Mouse (Mus musculus) urinary bladder, adult 18-20 months (tissue): ENCODE results near the gene Hoxb5.

Experiments
- DNase-seq, 2 experiments: peaks; one replicate each; pipeline ENCODE4 v3.0.0; 2022; ENCODE audit warnings: low spot score in 2 of 2, mixed read lengths in 2 of 2

The Hoxb5 gene

DNA sequence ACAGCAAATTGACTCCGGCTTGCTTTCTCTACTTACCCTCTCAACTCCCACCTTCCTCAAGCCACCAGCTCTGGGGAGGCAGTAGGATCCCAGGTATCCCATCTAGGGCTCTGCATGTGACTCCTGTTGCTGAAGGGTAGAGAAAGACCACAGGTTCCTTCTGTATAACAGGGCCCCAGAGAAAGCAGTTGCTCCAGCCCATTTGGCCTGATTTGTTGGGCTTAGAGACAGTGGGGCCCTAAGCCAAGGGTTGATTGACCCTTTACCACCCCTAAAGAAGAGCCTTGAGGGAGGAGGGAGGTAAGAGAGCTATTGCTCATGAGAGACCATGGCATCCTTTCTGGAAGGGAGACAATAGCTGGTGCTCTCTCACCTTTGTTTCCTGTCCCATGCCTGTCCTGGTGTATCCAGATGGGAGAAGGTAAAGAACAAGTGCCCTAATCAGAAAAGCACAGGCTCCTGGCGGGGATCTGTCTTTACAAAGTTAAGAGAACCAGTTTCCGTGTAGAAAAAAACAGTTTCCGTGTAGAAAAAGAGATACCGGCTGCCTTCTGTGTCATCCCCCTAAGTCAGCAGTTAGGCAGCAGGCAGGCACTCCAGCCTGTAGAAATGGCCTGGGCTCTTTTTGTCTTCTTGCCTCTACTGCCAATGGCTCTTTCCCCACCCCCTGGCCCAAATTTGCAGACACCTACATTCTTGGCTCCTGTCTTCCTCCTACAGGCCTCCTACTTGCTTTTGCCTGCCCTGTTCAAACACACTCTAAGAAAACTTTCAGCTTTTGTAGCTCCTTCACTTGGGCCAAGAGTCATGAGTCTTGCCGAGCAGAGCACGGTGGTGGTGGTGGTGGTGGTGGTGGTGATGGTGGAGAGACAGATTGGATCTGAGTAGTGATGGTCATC lies 36.1 kb downstream of the Hoxb5 start:
- DNase-seq: no peak

DNA sequence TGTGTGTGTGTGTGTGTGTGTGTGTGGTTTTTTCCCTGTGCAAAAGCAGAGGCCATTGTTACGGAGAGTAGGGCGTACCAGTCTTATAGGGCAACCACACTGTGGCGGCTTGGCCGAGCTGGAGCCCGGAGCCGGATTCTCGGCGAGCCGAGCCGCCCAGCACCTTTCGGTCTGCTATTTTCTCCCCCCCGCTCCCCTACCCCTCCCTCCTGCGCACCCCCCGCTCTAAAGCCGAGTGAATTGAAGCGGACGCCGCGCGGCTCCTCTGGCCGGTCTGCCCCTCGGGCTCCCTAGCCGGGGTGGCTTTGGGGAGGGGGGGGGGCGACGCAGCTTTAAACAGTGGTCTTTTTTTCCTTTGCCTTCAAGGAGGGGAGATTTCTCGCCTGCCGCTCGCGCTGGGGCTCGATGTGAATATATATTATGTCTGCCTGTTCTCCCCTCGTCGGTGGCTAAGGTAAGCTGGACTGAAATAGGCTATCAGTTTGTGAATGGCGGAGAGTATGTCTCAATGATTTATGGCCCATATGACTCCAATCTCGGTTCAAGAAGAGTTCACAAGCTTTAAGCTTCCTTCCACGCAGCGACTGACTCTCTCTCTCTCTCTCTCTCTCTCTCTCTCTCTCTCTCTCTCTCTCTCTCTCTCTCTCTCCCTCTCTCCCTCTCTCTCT lies 37.7 kb downstream of the Hoxb5 start:
- no peak for DNase-seq

DNA sequence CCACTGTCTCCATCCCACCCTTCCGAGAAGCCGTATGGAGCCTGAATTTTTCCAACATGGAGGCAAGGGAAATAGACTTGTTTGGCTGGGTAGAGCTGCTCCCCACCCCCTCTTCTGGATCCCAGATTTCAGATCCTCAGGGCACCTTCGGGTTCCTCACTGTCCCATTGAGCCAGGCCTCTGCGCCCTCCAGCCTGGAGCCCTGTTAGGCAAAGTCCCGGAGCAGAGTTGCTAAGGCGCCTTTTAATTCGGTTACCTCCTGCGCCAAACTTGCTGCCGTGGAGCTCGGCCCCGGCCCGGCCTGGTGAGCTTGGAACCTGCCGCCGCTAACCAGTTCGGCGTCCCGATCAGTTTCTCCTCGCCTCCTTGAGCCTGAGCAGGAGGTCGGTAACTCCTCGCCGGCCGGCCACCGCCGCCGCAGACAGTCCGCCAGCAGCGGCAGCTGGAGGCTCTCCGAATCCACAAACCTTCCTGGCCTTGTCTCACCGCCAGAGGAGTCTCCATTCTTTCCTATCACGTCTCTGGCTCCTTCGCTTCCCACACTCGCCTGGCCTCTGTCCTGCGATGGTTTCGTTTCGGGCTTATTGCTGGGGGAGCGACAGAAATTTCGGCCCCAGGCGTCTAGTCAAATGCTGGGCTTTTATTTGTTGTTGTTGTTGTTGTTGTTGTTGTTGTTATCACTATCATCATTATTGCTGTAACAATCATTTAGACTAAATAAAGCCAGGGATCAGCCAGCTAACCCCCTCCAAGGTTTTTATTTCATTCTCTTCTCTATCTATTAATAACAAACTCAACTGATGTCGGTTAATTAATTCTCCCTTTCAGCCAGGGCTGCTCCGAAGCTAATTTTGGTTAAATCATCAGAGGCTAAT lies 38.8 kb downstream of the Hoxb5 start:
- DNase-seq: no peak

DNA sequence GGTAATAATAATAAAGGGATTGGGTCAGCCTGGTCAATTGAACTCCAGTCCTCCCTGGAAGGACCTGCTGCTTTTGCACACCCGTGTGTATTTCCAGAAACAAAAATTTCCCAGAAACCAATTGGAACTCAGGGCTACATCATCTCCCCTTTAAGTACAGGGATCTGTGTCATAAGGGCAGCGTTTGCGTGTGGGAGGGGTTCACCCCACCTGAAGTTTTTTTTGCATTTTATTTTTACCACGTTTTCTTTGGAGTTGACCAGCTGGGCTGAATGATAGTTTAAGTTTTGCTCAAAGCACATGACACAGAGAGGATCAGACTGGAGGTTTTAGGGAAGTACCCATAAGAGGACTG lies 39.4 kb downstream of the Hoxb5 start:
- DNase-seq: no peak

DNA sequence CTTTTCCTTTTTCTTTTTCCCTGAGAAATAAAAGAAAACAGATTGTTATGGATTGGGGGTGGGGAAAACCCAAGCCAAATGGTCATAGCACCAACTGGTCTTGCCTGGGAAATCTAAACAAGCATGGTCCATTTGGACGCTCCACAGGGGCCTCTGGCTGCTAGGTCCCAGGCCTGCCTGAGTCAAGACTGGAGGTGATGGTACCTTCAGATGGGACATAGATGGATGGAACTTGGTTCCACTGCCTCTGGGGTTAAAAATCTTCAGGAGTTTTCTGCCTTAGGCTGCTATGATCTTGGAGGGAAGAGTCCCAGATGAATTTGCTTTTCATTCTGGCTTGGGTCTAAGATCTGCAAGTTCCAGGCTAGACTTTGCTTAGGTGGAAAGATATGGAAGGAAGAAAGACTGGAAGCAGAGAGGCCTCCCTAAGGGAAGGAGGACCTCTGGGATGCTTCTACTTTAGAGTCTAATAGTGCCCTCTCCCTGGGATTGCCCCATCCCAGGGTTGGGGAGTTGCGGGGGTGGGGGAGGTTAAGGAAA lies 40.1 kb downstream of the Hoxb5 start:
- no peak for DNase-seq

DNA sequence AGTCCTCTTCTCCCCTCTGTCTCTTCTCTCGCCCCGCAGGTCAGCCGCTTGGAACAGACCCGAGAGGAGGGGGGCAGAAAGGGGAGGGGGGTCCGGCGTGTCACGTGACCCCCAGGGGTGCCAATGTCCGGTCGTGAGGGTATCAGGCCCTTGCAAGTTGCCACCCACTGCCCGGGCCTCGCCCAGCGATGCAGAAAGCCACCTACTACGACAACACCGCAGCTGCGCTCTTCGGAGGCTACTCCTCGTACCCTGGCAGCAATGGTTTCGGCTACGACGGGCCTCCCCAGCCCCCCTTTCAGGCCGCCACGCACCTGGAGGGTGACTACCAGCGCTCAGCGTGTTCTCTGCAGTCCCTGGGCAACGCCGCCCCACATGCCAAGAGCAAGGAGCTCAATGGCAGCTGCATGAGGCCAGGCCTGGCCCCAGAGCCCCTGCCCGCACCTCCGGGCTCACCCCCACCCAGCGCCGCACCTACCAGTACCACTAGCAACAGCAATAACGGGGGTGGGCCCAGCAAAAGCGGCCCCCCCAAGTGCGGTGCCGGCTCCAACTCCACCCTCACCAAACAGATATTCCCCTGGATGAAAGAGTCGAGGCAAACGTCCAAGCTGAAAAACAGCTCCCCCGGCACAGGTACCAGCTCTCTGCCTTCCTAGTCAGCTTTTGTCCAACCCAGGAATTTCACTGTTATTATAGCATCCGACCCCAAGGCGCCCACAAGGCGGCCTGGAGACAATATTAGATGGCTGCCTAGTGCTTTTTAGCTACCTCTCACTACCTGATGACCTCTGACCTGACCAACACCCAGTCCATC lies 41.1 kb downstream of the Hoxb5 start:
- no peak for DNase-seq

DNA sequence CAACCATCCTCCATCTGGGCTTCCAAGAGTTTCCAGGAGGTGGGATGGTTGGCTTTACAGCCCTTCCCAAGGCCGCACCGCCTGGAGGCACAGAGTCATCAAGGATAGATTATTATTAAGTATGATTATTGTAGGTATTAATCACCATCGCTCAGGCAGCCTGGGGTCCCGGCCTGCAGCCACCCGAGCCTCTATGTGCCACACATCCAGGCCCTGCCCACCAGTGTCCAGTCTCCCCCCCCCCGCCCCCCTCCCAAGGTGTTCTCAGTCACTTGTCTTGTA lies 41.7 kb downstream of the Hoxb5 start:
- DNase-seq: no peak

DNA sequence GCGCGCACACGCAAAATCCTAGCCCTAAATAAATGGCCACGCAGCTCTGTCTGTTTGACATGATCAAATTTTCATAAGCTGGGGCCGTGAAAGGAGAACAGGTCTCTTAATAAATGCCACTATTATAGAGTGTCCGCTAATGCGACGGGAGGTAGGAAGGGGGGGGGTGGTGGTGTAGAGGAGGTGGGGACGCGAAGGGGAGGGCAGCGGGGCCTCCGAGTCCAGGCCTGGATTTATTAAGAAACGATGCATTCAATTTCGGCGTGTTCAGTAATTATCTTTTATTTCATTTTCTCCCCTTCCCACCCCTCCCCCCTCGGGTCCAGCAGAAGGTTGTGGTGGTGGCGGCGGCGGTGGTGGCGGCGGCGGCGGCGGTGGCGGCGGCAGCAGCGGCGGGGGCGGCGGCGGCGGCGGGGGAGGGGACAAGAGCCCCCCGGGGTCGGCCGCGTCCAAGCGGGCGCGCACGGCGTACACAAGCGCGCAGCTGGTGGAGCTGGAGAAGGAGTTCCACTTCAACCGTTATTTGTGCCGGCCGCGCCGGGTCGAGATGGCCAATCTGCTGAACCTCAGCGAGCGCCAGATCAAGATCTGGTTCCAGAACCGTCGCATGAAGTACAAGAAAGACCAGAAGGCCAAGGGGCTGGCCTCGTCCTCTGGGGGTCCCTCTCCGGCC lies 42.2 kb downstream of the Hoxb5 start:
- no peak for DNase-seq

DNA sequence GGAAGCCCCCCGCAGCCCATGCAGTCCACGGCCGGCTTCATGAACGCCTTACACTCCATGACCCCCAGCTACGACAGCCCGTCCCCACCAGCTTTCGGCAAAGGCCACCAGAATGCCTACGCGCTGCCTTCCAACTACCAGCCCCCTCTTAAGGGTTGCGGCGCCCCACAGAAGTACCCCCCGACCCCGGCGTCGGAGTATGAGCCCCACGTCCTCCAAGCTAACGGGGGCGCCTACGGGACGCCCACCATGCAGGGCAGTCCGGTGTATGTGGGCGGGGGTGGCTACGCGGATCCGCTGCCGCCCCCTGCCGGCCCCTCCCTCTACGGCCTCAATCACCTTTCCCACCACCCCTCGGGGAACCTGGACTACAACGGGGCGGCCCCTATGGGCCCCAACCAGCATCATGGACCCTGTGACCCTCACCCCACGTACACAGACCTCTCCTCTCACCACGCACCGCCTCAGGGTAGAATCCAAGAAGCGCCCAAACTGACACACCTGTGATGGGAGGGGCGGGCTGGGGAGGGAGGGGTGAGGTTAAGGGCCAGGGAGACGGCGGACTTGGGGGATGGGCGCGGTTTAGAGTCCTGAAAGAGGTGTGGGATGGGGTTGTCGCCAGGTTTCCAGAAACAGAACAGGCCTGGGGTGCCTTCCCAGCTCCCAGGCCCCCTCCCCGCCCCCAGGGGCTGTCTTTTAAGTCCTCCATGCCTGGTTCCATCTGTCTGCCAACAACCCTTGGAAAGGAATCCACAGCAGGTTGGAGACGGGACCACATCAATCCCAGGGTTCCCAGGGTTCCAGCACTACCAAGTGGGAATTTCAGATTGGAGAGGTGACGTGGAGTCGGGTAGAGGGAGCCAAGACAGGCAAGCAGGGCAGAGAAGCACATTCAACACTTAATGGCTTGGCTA lies 43.0 kb downstream of the Hoxb5 start:
- no peak for DNase-seq

DNA sequence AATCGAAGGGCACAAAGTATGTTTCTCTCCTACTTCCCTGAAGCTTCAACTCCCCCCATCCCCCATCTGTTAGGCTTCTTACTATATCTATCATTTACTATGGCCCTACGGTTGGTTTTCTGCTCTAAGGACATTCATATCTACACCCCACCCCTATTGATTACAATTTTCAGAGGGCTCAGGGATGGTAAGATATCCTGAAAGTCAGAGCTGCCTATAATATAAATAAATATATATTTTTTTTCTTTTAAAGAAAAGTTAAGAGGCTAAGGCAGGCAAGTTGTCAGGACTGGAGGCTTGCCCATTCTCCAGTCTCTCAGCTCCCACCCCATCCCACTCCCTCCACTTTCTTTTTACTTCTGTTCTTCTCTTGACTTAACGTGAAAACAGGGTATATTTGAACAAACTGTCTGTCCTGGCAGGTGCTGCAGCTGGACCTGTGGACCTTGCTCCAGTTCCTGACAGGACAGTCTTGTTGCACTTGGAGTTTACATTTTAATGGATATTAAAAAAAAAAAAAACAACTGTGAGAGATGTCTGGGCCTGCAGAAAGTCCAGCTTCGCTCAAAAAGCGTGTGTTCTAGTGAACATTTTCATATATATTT lies 43.9 kb downstream of the Hoxb5 start:
- DNase-seq: no peak

DNA sequence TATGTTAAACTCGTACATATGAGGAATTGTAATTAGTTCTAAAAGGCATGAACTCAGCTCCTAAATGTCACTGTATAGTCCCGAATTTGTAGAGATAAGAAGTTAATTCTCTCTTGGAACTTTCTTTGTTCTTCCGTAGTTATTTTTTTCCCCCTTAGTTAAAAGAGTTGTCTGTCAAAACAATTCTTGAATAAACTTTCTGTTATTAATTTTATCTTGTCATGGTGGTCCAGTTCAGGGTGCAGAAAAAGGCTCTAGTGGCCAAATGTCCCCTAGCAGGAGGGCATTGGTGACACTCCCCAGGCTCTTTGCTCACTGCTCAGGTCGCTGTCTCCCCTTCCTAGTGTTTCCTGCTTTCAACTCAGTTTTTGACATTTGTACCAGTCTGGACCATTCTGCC lies 44.6 kb downstream of the Hoxb5 start:
- DNase-seq: no peak

DNA sequence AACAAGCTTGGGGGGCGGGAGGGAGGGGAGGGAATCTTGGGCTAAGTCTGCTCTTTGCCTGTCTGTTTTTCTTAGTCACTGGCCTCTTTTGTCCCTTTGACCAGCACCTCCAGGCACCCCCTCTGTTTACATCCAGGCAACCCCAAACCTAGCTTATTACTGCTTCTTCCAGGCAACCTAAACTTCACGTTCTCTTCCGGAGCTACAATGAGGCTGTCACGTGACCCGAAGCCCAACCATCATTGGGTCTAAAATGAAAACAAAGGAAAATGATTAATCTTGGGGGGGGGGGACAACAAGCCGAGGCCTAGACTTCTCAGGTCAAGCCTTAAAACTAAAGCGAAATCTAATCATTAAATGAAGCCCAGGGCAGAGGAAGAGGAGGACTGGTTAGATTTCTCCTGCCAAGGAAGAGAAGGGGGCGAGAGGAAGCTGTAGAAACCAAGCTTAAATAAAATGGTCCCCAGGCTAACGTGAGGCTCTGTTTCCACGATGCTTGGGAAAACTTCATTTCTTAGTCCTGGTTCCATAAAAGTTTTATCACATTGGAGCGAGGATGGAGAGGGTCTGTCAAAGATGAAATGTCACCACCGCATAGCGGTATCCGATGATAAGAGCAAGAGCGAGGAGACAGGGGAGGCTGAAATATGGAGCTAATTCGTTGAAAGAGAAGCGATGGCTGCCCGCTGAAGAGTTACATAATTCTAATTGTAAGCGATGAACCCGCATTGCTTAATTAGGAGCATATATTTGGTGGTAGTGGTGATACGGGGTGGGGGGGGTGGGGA lies 45.2 kb downstream of the Hoxb5 start:
- DNase-seq: no peak

DNA sequence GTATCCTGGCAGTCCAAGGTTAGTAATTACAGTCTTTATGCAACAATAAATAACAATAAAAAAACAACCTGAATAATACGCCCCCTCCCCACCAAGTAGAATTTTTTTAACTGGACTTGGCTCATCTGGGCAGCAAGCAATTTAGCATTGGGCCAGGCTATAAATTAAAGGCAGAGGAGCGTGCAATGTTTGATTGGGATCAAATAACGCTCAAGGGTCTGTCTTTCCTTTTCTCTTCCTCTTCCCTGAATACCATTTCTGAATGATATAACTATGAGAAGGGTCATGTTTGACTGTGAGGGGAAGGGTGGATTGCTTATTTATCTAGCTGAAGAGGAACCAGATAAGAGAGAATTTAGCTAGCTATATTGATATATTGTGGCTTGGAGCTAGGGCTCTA lies 45.9 kb downstream of the Hoxb5 start:
- DNase-seq: no peak

DNA sequence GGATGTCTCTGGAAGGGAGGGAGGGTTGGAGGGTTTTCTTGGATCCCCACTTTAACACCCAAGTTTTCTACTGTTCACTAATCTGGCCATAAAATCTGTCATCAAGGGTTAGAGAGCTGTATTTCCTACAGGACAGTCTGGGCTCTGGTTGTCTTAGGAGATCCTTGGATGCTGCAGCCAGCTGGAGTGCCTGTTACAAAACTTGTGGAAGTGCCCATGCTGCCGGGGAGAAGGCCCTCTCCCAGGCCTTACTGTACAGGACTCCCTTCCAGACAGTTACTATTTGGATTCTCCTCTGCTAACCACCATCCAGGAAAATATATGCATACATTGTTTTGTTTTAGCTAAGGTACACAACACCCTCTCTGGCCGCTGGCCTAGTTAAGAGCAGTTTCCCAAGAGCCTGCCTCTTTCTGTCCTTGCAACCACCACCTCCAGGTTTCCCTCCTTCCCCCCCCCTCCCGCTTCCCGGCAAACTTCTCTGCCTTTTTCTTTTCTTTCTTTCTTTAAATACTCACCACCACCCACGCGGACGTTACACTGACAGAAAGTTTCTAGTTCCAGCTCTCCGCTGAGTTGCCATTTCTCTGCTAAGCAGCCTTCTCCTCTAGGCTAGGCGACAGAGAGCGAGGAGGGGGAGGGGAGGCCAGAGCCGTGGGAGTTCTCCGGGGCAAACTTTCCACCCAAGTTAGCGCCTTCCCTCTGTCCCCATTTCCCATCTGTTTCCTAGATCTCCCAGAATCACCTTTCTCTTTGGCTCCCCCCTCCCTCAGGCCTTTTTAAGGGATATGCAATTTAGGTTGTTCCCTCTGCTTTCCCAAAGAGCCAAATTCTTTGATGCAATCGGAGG lies 46.6 kb downstream of the Hoxb5 start:
- DNase-seq: no peak

DNA sequence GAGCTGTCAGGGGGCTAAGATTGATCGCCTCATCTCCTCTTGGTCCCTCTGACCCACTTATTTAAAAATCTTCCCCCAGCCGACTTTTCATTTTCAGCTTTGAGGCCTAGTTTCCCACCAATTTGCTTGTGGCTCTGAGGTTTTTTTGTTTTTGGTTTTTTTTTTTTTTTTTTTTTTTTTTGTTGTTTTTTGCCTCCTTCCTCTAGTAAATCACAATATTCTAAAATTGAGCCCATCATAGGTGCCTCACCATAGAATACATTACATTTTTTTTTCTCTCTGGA lies 47.1 kb downstream of the Hoxb5 start, which contains the start of gene Hoxb2:
TSS of gene Hoxb2 (plus strand) at position 185 of the 284 bp plus-strand sequence.
- no peak for DNase-seq

DNA sequence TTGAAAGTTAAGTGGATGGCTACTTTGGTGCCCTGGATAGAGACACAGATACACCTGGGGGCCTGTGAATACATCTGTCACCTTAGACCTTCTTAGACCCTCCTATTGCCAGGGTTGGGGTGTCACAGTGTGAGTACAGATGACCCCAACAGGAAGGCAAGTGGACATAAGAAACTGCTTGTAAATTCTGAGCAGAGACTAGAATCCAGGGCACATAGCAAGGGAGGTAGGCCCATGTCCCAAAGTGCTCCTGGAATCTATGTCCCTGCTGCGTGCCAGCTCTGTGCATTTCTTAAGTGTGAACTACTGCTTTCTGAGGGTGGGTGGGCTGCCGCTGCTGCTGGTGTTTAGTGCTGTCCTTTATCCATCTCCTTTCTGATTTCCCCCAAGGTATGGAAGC lies 47.7 kb downstream of the Hoxb5 start:
- DNase-seq: no peak

DNA sequence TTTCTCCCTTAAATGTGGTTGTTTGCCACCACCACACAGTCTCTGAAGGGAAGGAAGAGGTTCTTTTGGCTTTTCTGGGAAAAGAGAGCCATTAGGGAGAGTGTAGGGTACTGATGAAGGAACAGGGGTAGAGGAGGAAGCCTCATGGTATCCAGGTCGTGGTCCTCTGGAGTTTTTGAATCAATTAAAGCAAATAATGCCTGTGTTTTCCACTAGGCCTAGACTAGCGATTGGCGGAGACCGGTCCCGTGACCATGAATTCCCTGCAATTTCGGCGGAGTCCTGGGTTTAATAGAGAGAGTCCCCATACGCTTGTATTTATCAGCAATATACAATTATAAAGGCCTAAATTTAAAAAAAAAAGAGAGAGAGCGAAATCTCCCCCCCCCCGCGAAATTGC lies 48.2 kb downstream of the Hoxb5 start:
- no peak for DNase-seq

DNA sequence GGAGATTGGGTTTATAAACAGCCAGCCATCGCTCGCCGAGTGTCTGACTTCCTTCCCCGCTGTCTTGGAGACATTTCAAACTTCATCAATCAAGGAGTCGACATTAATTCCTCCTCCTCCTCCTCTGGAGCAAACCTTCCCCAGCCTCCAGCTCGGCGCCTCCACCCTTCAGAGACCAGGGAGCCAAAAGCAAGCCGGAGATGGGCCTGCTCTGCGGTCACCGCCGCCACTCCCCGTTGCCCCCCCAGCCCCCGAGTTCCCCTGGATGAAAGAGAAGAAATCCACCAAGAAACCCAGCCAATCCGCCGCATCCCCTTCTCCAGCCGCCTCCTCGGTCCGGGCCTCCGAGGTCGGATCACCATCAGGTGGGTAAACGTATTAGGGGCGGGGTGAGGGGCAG lies 48.7 kb downstream of the Hoxb5 start:
- DNase-seq: no peak
